Mouse (Mus musculus) E14TG2a.4 (cell line): ENCODE measurements around the gene Egfr.

Source experiments
- H3K27me3 ChIP-seq: 2 replicates; pipeline ENCODE4 v1.6.1; 2014; ENCODE audit warnings: low read length, control low read depth; ENCODE audit not compliant: insufficient read depth
- H3K36me3 ChIP-seq: 2 replicates; pipeline ENCODE4 v1.6.1; 2014; ENCODE audit warnings: low read length, control low read depth; ENCODE audit not compliant: insufficient read depth
- H3K4me1 ChIP-seq: replicated peaks from 2 replicates; pipeline ENCODE4 v1.6.1; 2014; ENCODE audit warnings: low read depth, low read length, control low read depth
- H3K4me3 ChIP-seq: replicated peaks from 2 replicates; pipeline ENCODE4 v1.5.1; 2014; ENCODE audit warnings: mild to moderate bottlenecking, low read length
- H3K9me3 ChIP-seq: 2 replicates; pipeline ENCODE4 v1.6.1; 2014; ENCODE audit warnings: low read length, control low read depth
- CTCF ChIP-seq: conservative IDR thresholded peaks from 2 replicates; pipeline ENCODE4 v1.5.1; 2014; ENCODE audit warnings: low read length
- NANOG ChIP-seq: IDR thresholded peaks from 2 replicates; pipeline ENCODE4 v1.6.1; 2014; ENCODE audit warnings: borderline replicate concordance, low read length, mixed read lengths
- POU5F1 ChIP-seq: IDR thresholded peaks from 2 replicates; pipeline ENCODE4 v1.6.1; 2014; ENCODE audit warnings: low read length, borderline replicate concordance

Gene Egfr

GRCm38 (mm10) chr11:16830531-16831227 lies 78.7 kb downstream of the Egfr start:
- no peaks in the 10 kb centered on the region for H3K36me3 ChIP-seq
- no peak for TF ChIP-seq CTCF
- no peak for TF ChIP-seq POU5F1
- no peak for TF ChIP-seq NANOG
- peaks cover 8% of the 10 kb centered on the region; the same call in 1 of the 2 replicates for H3K4me1 ChIP-seq
- H3K9me3 ChIP-seq = no peaks in the 10 kb centered on the region
- no peak overlapping the region for H3K4me3 ChIP-seq
- H3K27me3 ChIP-seq = no peaks in the 10 kb centered on the region

GRCm38 (mm10) chr11:16831974-16832464 lies 80.0 kb downstream of the Egfr start:
- H3K36me3 ChIP-seq = no peaks in the 10 kb centered on the region
- no peak for TF ChIP-seq NANOG
- TF ChIP-seq POU5F1 = no peak
- TF ChIP-seq CTCF = no peak
- no peaks in the 10 kb centered on the region for H3K9me3 ChIP-seq
- H3K4me1 ChIP-seq = peaks cover 8% of the 10 kb centered on the region; the same call in 1 of the 2 replicates
- no peak overlapping the region for H3K4me3 ChIP-seq
- H3K27me3 ChIP-seq = no peaks in the 10 kb centered on the region

GRCm38 (mm10) chr11:16838772-16839171 lies 86.8 kb downstream of the Egfr start:
- Histone ChIP-seq H3K36me3 (no peaks in the 10 kb centered on the region), H3K4me3 (no peak overlapping the region), H3K9me3 (no peaks in the 10 kb centered on the region), H3K27me3 (no peaks in the 10 kb centered on the region), H3K4me1 (no peaks in the 10 kb centered on the region)
- no peak for TF ChIP-seq POU5F1
- TF ChIP-seq NANOG = no peak
- no peak for TF ChIP-seq CTCF

GRCm38 (mm10) chr11:16842924-16843323 lies 90.9 kb downstream of the Egfr start:
- Histone ChIP-seq H3K9me3 (no peaks in the 10 kb centered on the region), H3K4me1 (no peaks in the 10 kb centered on the region), H3K4me3 (no peak overlapping the region), H3K36me3 (no peaks in the 10 kb centered on the region), H3K27me3 (no peaks in the 10 kb centered on the region)
- TF ChIP-seq CTCF = no peak
- TF ChIP-seq NANOG = no peak
- TF ChIP-seq POU5F1 = no peak

- no peaks in the 10 kb centered on the region for H3K9me3 ChIP-seq
- no peak for TF ChIP-seq POU5F1
- no peak for TF ChIP-seq NANOG
- TF ChIP-seq CTCF = no peak
- no peak overlapping the region for H3K4me3 ChIP-seq
- no peaks in the 10 kb centered on the region for H3K4me1 ChIP-seq
- H3K27me3 ChIP-seq = no peaks in the 10 kb centered on the region
- H3K36me3 ChIP-seq = no peaks in the 10 kb centered on the region
Measured at GRCm38 (mm10) chr11:16843889-16844568, 92.0 kb downstream of the Egfr start.

- TF ChIP-seq CTCF (no peak), NANOG (no peak), POU5F1 (no peak)
- no peaks in the 10 kb centered on the region for H3K27me3 ChIP-seq
- H3K4me3 ChIP-seq = no peak overlapping the region
- no peaks in the 10 kb centered on the region for H3K9me3 ChIP-seq
- H3K4me1 ChIP-seq = no peaks in the 10 kb centered on the region
- H3K36me3 ChIP-seq = no peaks in the 10 kb centered on the region
Measured at GRCm38 (mm10) chr11:16848881-16849280, 96.9 kb downstream of the Egfr start.

- no peak overlapping the region for H3K4me3 ChIP-seq
- no peaks in the 10 kb centered on the region for H3K9me3 ChIP-seq
- no peaks in the 10 kb centered on the region for H3K27me3 ChIP-seq
- H3K4me1 ChIP-seq = no peaks in the 10 kb centered on the region
- TF ChIP-seq CTCF (no peak), POU5F1 (no peak), NANOG (no peak)
- H3K36me3 ChIP-seq = no peaks in the 10 kb centered on the region
Measured at GRCm38 (mm10) chr11:16851361-16851760, 99.4 kb downstream of the Egfr start.

- Histone ChIP-seq H3K4me1 (no peaks in the 10 kb centered on the region), H3K36me3 (no peaks in the 10 kb centered on the region), H3K9me3 (no peaks in the 10 kb centered on the region), H3K4me3 (no peak overlapping the region), H3K27me3 (no peaks in the 10 kb centered on the region)
- no peak for TF ChIP-seq NANOG
- no peak for TF ChIP-seq CTCF
- TF ChIP-seq POU5F1 = no peak
Measured at GRCm38 (mm10) chr11:16854111-16854510, 102.1 kb downstream of the Egfr start.

GRCm38 (mm10) chr11:16857346-16857745 lies 105.3 kb downstream of the Egfr start:
- no peaks in the 10 kb centered on the region for H3K27me3 ChIP-seq
- H3K4me3 ChIP-seq = no peak overlapping the region
- peaks cover 4% of the 10 kb centered on the region; the same call in 1 of the 2 replicates for H3K4me1 ChIP-seq
- H3K9me3 ChIP-seq = no peaks in the 10 kb centered on the region
- TF ChIP-seq CTCF (no peak), NANOG (no peak), POU5F1 (no peak)
- no peaks in the 10 kb centered on the region for H3K36me3 ChIP-seq
